Mouse (Mus musculus): ENCODE results near the gene Klhdc8a.
"Not testable (repeated sequence)": the region's sequence is repeated elsewhere in the genome, so short reads cannot be mapped to it uniquely, and the experiment has no call there.

Gene Klhdc8a

DNA sequence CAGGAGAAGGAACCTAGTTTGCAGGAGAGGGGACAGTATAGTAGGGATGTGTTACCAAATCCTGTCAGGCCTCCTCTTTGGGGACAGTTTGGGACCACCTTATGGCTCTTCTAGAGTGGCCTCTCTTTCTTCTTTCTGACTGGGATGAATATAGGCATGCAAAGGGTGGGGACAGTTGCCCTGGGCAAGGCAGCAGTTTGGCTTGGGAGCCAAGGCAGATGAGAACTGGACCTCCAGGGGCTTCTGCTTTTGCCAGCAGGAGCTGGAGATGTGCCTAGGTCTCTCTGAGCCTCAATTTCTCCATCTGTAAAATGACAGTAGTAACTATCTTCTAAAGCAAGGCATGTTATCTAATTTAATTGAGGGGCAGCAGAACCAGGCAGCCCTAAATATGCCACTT lies 48.5 kb downstream of the Klhdc8a start:
- DNase-seq: no peak

DNA sequence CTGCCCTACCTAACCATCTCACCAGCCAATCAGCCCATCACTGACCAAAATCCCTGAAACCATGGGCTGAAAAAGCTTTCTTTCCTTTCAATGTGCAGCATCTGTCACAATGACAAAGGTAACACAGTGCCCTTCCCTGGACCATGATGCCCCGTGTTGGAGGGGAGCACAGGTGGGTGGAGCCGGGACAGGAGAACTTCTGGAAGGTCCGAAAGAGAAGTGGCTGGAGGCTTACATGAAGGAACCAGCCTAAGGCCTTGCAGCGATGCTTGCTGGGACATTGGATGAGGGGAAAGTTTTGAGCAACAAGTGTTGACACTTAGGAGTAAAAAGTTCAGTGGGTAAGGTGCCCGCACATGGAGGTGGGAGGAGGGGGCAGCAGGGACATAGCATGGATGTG lies 50.0 kb downstream of the Klhdc8a start:
- no peak for DNase-seq

DNA sequence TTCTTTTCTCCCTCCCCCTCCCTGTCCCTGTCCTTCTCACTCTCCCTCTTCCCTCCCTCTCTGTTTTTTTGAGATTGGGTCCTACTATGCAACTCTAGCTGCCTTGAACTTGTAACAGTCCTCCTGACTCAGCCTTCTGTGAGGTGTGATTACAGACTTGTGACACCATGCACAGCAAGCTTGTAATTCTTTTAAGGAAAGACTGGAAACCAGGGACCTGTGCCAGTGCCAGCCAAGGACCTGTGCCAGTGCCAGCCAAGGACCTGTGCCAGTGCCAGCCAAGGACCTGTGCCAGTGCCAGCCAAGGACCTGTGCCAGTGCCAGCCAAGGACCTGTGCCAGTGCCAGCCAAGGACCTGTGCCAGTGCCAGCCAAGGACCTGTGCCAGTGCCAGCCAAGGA lies 50.6 kb downstream of the Klhdc8a start:
- DNase-seq: not testable (repeated sequence)

DNA sequence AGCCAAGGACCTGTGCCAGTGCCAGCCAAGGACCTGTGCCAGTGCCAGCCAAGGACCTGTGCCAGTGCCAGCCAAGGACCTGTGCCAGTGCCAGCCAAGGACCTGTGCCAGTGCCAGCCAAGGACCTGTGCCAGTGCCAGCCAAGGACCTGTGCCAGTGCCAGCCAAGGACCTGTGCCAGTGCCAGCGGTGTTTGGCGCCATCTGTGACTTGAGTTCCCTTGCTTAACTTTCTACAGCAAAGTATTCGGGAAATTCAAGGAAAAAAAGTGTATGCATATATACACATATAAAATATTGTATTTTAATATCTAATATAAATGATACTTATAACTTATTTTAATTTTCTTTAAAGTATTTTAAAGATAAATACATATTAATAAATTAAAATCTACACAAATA lies 51.2 kb downstream of the Klhdc8a start:
- DNase-seq: not testable (repeated sequence)

DNA sequence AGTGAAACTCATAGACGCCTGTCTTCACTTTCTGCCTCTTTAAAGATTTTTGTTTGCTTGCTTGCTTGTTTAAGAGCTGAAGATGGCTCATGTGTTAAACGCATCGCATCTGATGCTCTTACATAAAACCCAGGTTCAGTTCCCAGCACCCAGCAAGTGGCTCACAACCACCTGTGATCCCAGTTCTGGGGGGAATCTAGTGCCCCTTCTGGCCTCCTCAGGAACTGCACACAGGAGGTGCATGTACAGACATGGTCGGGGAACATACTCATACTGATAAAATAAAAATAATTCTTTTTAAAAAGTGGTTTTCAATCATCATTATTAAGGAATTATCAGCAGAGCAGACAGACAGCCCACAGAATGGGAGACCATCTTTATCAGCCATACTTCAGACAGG lies 52.6 kb downstream of the Klhdc8a start:
- no peak for DNase-seq

DNA sequence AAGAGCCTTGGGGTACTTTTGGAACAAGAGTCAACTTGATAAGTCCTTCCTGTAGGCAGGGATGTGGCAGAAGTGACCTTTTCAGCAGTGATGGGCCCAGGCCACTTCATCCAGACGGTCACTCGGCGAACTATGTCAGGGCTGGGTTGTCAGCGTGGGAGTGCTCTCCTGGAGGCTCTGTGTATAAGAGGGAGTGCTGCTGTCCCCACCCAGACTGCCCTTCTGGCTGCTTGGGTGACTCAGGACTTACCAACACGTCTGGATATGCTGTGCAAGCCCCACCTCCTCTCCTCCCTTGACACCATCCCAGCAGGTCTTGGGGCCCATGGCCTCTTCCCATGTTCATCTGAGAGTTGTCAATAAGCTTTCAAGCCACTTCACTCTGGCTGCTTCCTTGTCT lies 55.0 kb downstream of the Klhdc8a start:
- no peak for DNase-seq

DNA sequence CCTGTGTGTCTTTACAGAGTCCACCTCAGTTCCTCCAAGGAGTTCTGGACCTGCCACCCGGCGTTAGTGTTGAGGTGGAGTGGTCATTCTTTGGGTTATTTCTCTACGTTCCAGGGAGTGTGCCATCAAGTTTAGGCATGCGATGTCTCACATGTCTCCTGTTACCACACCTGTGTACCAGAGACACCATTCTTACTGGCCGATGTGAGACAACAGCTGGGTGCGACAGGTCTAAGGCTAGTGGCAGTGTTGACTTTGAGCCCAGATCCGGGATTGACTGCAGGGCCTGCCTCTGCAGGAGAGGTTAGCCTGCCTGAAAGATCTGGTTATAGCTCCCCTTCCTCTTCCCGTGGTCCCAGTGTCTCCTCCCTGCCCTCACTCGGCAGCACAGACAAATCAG lies 55.8 kb downstream of the Klhdc8a start:
- no peak for DNase-seq

DNA sequence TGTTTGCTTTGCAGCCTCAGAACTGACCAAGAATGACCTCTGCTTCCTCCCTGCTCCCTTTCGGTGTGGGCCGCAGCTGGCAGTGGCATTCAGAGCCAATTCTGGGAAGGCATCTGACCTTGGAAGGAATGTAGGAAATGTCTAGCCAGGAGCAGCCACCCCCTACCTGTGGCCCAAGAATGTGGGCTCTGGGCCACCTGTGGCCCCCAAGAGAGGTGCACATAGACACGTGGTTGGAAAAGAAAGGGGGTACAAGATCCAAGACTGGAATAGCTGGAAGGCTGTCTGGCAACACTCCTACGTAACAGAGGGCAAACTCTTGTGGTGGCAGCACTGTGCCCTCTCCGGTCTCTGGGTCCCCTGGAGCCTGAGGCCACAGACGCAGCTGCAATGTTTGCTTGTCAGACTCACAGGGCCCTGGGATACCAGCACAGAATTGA lies 56.8 kb downstream of the Klhdc8a start:
- DNase-seq: no peak

DNA sequence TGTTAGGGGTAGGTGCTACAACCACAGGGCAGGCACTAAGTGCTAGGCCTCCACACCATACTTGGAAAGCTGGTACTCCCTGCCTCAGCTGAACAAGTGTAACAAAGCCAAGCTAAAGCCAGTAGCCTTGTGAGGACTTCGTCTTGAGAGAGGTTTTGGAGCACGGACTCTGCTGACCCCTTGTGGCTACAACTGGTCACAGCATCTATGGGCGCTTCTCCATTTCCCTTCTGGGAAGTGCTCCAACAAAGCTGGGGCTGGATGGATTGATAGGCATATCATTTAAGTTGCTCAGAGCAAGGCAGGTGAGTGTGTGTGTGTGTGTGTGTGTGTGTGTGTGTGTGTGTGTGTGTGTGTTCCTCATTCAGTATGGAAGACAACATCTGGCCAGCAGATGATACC lies 57.4 kb downstream of the Klhdc8a start:
- peak; percentile 88 for DNase-seq

DNA sequence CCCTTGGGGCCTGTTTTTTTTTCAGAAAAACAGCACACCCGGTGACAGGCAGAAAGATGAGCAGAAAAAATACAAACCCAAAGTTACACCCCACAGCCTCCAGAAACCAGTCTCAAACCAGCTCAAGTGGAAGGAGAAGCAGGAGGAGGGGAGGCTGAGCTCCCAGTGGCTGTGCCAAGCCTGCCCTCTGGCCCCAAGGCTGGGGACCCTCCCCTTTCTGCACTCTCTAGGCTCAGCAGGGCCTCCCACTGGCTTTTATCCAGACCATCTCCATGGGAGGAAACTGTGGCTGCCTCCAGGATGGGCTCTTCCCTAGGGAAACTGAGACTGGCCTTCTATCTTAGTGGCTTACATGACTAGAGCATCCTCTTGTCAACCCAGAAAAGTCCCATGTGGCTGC lies 58.4 kb downstream of the Klhdc8a start:
- DNase-seq: no peak

Data from embryo, embryonic 11 days (tissue).